Mouse (Mus musculus) embryonic facial prominence, embryonic 13.5 days (tissue): ENCODE data around the gene Rhag. TPM values are rescaled to one million over a fixed set of nuclear protein-coding genes. Genes with fewer than 3 reads are reported as not detected.

Experiments used
- ATAC-seq: fragments of 200-750 bp; cut with Nextera tagmentation; 2 replicates; pipeline ENCODE4 v1.8.0; 2017; ENCODE audit warnings: low read depth; ENCODE audit not compliant: insufficient number of reproducible peaks, insufficient read depth, low FRiP score, low TSS enrichment
- H3K27ac ChIP-seq: fragments of 300-500 bp; sonication (generic); 2 replicates; pipeline ENCODE4 v1.5.1; 2015; ENCODE audit warnings: moderate library complexity, mild to moderate bottlenecking, inconsistent platforms
- H3K27me3 ChIP-seq: fragments of 300-500 bp; sonication (generic); 2 replicates; pipeline ENCODE4 v1.6.1; 2015; ENCODE audit warnings: mild to moderate bottlenecking, inconsistent platforms
- H3K36me3 ChIP-seq: fragments of 300-500 bp; sonication (generic); 2 replicates; pipeline ENCODE4 v1.6.1; 2015; ENCODE audit warnings: mild to moderate bottlenecking, inconsistent platforms
- H3K4me1 ChIP-seq: fragments of 300-500 bp; sonication (generic); 2 replicates; pipeline ENCODE4 v1.6.1; 2015; ENCODE audit warnings: inconsistent platforms
- H3K4me2 ChIP-seq: fragments of 300-500 bp; sonication (generic); 2 replicates; pipeline ENCODE4 v1.6.1; 2015; ENCODE audit warnings: moderate library complexity, mild to moderate bottlenecking, inconsistent platforms
- H3K4me3 ChIP-seq: fragments of 300-500 bp; sonication (generic); 2 replicates; pipeline ENCODE4 v1.5.1; 2015; ENCODE audit warnings: mild to moderate bottlenecking, inconsistent platforms
- H3K9ac ChIP-seq: fragments of 300-500 bp; sonication (generic); 2 replicates; pipeline ENCODE4 v1.6.1; 2015; ENCODE audit warnings: mild to moderate bottlenecking, inconsistent platforms
- H3K9me3 ChIP-seq: fragments of 300-500 bp; sonication (generic); 2 replicates; pipeline ENCODE4 v1.6.1; 2016; ENCODE audit warnings: inconsistent platforms
- WGBS: fragments of 180-500 bp; shearing (Covaris S2); methylation state at CpG from one replicate; pipeline ENCODE4 v1.1.7; 2015; ENCODE audit warnings: mixed read lengths; 5-methylcytosine and 5-hydroxymethylcytosine counted together
- polyA plus RNA-seq: library from polyadenylated mRNA; unstranded; fragments of >200 nt; fragmentation: Nextera tagmentation; extraction: Ambion mirVana; gene quantifications from 2 replicates; pipeline ENCODE4 v1.2.1, GENCODE M21; 2015

The Rhag gene
- polyA plus RNA-seq, 1 experiment from 2014 or later = 0.79 TPM

- no peak overlapping the region for H3K4me3 ChIP-seq
- no peaks in the 10 kb centered on the region for H3K4me1 ChIP-seq
- H3K36me3 ChIP-seq = no peaks in the 10 kb centered on the region
- no peaks in the 10 kb centered on the region for H3K9me3 ChIP-seq
- no peak overlapping the region for H3K9ac ChIP-seq
- 69% methylated on average over 4 of the region's 4 CpGs for WGBS
- no peaks in the 10 kb centered on the region for H3K27me3 ChIP-seq
- H3K4me2 ChIP-seq = no peak overlapping the region
- no peak for ATAC-seq
- H3K27ac ChIP-seq = no peak overlapping the region
These were observed 6.5 kb downstream of the Rhag start for GRCm38 (mm10) chr17:40817340-40817943.

GRCm38 (mm10) chr17:40821477-40821876, 10.6 kb downstream of the Rhag start:
- Histone ChIP-seq H3K36me3 (no peaks in the 10 kb centered on the region), H3K4me3 (no peak overlapping the region), H3K9me3 (no peaks in the 10 kb centered on the region), H3K27me3 (no peaks in the 10 kb centered on the region), H3K27ac (no peak overlapping the region), H3K4me2 (no peak overlapping the region), H3K9ac (no peak overlapping the region), H3K4me1 (no peaks in the 10 kb centered on the region)
- WGBS = 57% methylated on average over 9 of the region's 9 CpGs
- ATAC-seq = no peak

DNA sequence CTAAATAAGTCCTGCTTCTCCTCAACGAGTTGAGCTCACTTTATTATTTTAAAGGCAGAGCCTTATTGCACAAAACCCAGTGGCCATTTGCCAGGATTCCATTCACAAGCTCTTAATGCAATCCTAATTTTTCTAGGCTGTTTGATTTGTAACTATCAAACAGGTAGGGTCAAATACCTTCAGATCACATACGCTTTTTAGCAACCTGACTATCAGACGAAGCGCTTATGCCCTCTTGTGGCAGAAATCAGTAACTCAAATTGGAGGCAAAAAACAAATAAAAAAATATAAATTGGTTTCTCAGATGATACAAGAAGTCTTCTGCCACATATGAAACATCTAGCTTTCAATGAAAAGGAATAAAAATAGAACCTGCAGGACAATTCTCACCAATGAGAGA, 12.9 kb downstream of the Rhag start:
- H3K9me3 ChIP-seq = no peaks in the 10 kb centered on the region
- no peak overlapping the region for H3K9ac ChIP-seq
- no peak overlapping the region for H3K4me2 ChIP-seq
- no peaks in the 10 kb centered on the region for H3K36me3 ChIP-seq
- H3K27ac ChIP-seq = no peak overlapping the region
- ATAC-seq = no peak
- H3K4me3 ChIP-seq = no peak overlapping the region
- no peaks in the 10 kb centered on the region for H3K4me1 ChIP-seq
- H3K27me3 ChIP-seq = no peaks in the 10 kb centered on the region
- 24% methylated on average over 4 of the region's 4 CpGs for WGBS

DNA sequence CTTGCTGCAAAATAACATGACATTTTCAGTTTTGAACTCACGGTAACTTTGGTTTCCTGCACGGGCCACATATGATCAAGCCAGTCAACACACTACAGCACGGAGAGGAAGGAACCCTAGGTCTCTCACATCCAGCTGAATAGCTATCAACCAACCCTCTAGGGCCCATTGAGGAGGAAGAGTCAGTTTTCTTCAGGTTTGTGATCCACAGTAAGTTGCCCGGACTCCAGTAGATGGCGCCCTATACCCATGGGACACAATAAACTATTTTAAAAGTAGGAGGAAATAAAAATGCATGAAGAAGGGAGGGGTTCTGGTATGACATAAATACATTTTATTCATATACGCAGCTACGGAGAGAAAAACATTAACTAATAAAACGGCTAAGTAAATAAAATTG, 13.6 kb downstream of the Rhag start:
- no peak overlapping the region for H3K4me3 ChIP-seq
- WGBS = 55% methylated on average over 8 of the region's 8 CpGs
- H3K27ac ChIP-seq = no peak overlapping the region
- H3K36me3 ChIP-seq = no peaks in the 10 kb centered on the region
- H3K9ac ChIP-seq = no peak overlapping the region
- no peaks in the 10 kb centered on the region for H3K9me3 ChIP-seq
- no peak for ATAC-seq
- H3K27me3 ChIP-seq = no peaks in the 10 kb centered on the region
- H3K4me2 ChIP-seq = no peak overlapping the region
- H3K4me1 ChIP-seq = no peaks in the 10 kb centered on the region

- H3K27me3 ChIP-seq = no peaks in the 10 kb centered on the region
- H3K9me3 ChIP-seq = no peaks in the 10 kb centered on the region
- H3K4me3 ChIP-seq = no peak overlapping the region
- no peak overlapping the region for H3K9ac ChIP-seq
- ATAC-seq = no peak
- no peaks in the 10 kb centered on the region for H3K36me3 ChIP-seq
- WGBS = 49% methylated on average over 2 of the region's 2 CpGs
- H3K4me2 ChIP-seq = no peak overlapping the region
- H3K27ac ChIP-seq = no peak overlapping the region
- H3K4me1 ChIP-seq = no peaks in the 10 kb centered on the region
These were observed 20.9 kb downstream of the Rhag start for GRCm38 (mm10) chr17:40831870-40832269.

- no peak overlapping the region for H3K4me2 ChIP-seq
- H3K4me1 ChIP-seq = no peaks in the 10 kb centered on the region
- H3K36me3 ChIP-seq = no peaks in the 10 kb centered on the region
- no peak overlapping the region for H3K4me3 ChIP-seq
- ATAC-seq = no peak
- no peaks in the 10 kb centered on the region for H3K9me3 ChIP-seq
- no peak overlapping the region for H3K27ac ChIP-seq
- no peak overlapping the region for H3K9ac ChIP-seq
- no peaks in the 10 kb centered on the region for H3K27me3 ChIP-seq
These were observed 26.4 kb downstream of the Rhag start for GRCm38 (mm10) chr17:40837308-40837707.

GRCm38 (mm10) chr17:40855065-40855464, 44.1 kb downstream of the Rhag start:
- no peak for ATAC-seq
- H3K27ac ChIP-seq = no peak overlapping the region

GRCm38 (mm10) chr17:40868952-40869747, 58.2 kb downstream of the Rhag start:
- no peak overlapping the region for H3K9ac ChIP-seq
- WGBS = 78% methylated on average over 10 of the region's 10 CpGs
- no peak overlapping the region for H3K27ac ChIP-seq
- H3K4me1 ChIP-seq = no peaks in the 10 kb centered on the region
- H3K4me3 ChIP-seq = no peak overlapping the region
- no peaks in the 10 kb centered on the region for H3K9me3 ChIP-seq
- H3K27me3 ChIP-seq = no peaks in the 10 kb centered on the region
- no peak for ATAC-seq
- H3K4me2 ChIP-seq = no peak overlapping the region
- H3K36me3 ChIP-seq = no peaks in the 10 kb centered on the region

More at GRCm38 (mm10) chr17:40855065-40855464, 44.1 kb downstream of the Rhag start:
- Histone ChIP-seq H3K27me3 (no peaks in the 10 kb centered on the region), H3K4me2 (no peak overlapping the region), H3K9me3 (no peaks in the 10 kb centered on the region), H3K4me1 (no peaks in the 10 kb centered on the region), H3K4me3 (no peak overlapping the region), H3K9ac (no peak overlapping the region), H3K36me3 (no peaks in the 10 kb centered on the region)

- H3K4me2 ChIP-seq = no peak overlapping the region
- no peak for ATAC-seq
- WGBS = 90% methylated on average over 6 of the region's 6 CpGs
These were observed 61.7 kb downstream of the Rhag start for GRCm38 (mm10) chr17:40872626-40873025.

DNA sequence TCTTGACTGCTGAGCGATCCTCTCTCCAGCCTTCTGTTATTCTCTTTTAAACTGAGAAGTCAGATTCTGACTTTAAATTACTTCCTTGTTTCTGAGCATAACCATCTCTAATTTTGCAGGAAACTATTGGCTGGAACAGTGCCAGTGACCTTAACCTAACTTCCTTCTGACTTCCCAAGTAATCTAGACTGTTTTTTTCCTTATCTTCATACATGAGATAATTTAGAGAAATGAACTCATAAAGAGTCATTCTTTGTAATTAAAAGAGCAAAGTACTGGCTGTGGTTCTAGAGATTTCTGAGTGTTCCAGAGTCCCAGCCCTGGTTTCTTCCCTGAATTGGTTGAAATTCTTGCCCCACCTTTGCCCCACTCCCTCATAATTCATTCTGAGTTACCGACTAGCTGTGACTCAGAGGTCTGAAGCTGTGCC, 62.7 kb downstream of the Rhag start:
- no peaks in the 10 kb centered on the region for H3K36me3 ChIP-seq
- no peaks in the 10 kb centered on the region for H3K9me3 ChIP-seq
- H3K4me2 ChIP-seq = no peak overlapping the region
- H3K4me1 ChIP-seq = peaks cover 11% of the 10 kb centered on the region
- H3K4me3 ChIP-seq = no peak overlapping the region
- H3K27ac ChIP-seq = no peak overlapping the region
- WGBS = 44% methylated on average over 2 of the region's 2 CpGs
- ATAC-seq = no peak
- H3K27me3 ChIP-seq = no peaks in the 10 kb centered on the region
- H3K9ac ChIP-seq = no peak overlapping the region

More at GRCm38 (mm10) chr17:40872626-40873025, 61.7 kb downstream of the Rhag start:
- H3K9ac ChIP-seq = no peak overlapping the region
- H3K27ac ChIP-seq = no peak overlapping the region
- H3K4me3 ChIP-seq = no peak overlapping the region
- H3K27me3 ChIP-seq = no peaks in the 10 kb centered on the region
- H3K9me3 ChIP-seq = no peaks in the 10 kb centered on the region
- H3K4me1 ChIP-seq = peaks cover 4% of the 10 kb centered on the region
- no peaks in the 10 kb centered on the region for H3K36me3 ChIP-seq

DNA sequence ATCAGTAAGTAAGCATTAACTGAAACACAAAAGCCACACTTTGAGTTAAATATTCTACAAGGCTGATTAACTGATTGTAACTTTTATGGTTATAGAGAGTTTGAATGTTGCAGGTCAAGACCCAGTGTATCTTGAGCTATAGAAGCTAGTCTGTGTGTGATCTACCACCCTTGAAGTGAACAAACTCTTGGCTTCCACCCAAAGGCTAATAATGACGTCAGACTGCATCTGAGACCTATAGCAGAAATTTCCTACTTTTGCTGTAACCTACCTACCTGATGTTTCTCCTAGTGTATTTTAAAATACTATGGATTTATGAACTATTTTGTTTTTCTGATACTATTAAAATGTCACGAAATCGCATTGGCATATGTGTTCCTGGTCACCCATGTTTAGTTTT, 63.8 kb downstream of the Rhag start:
- Histone ChIP-seq H3K27ac (no peak overlapping the region), H3K36me3 (no peaks in the 10 kb centered on the region), H3K4me2 (no peak overlapping the region), H3K27me3 (no peaks in the 10 kb centered on the region), H3K9me3 (no peaks in the 10 kb centered on the region), H3K4me1 (peaks cover 13% of the 10 kb centered on the region), H3K4me3 (no peak overlapping the region), H3K9ac (no peak overlapping the region)
- 79% methylated on average over 3 of the region's 3 CpGs for WGBS
- ATAC-seq = no peak

- no peak overlapping the region for H3K27ac ChIP-seq
- H3K9me3 ChIP-seq = no peaks in the 10 kb centered on the region
- H3K4me3 ChIP-seq = no peak overlapping the region
- H3K27me3 ChIP-seq = no peaks in the 10 kb centered on the region
- H3K4me2 ChIP-seq = no peak overlapping the region
- no peak for ATAC-seq
- 90% methylated on average over 1 of the region's 1 CpGs for WGBS
- peaks cover 15% of the 10 kb centered on the region for H3K4me1 ChIP-seq
- H3K36me3 ChIP-seq = no peaks in the 10 kb centered on the region
- H3K9ac ChIP-seq = no peak overlapping the region
These were observed 64.6 kb downstream of the Rhag start for GRCm38 (mm10) chr17:40875568-40875967.
